Mouse (Mus musculus) thymus, postnatal 36 days (tissue): ENCODE measurements around the gene Lrrc57.
A peak's percentile ranks its signal among the peaks of the same experiment; 100 is the strongest.

Experiments
- DNase-seq, 2 experiments: peaks; one replicate each; pipeline ENCODE4 v3.0.0; 2022; ENCODE audit warnings: mixed read lengths in 2 of 2

The Lrrc57 gene

GRCm38 (mm10) chr2:120608830-120609723, at the start of gene Lrrc57, which contains the start of gene Haus2:
Gene Lrrc57 (minus strand): TSS chr2:120609520.
Gene Haus2 (plus strand): TSS chr2:120609383.
- DNase-seq, result peak; percentile 92 to 94

- DNase-seq, result no peak
Observed at GRCm38 (mm10) chr2:120658486-120658885, 49.2 kb upstream of the Lrrc57 start.

GRCm38 (mm10) chr2:120656711-120657110, 47.4 kb upstream of the Lrrc57 start:
- DNase-seq, result no peak

GRCm38 (mm10) chr2:120655905-120656304, 46.6 kb upstream of the Lrrc57 start:
- DNase-seq, result no peak

GRCm38 (mm10) chr2:120654693-120655092, 45.4 kb upstream of the Lrrc57 start:
- no peak for DNase-seq

GRCm38 (mm10) chr2:120652925-120653284, 43.6 kb upstream of the Lrrc57 start:
- no peak for DNase-seq

GRCm38 (mm10) chr2:120652256-120652924, 43.1 kb upstream of the Lrrc57 start:
- DNase-seq, result no peak

GRCm38 (mm10) chr2:120646777-120647176, 37.5 kb upstream of the Lrrc57 start:
- no peak for DNase-seq

- no peak for DNase-seq
Observed at GRCm38 (mm10) chr2:120643836-120644235, 34.5 kb upstream of the Lrrc57 start.

- DNase-seq, result no peak
Observed at GRCm38 (mm10) chr2:120640835-120641234, 31.5 kb upstream of the Lrrc57 start.

GRCm38 (mm10) chr2:120631957-120632356, 22.6 kb upstream of the Lrrc57 start:
- no peak for DNase-seq

GRCm38 (mm10) chr2:120631521-120631920, 22.2 kb upstream of the Lrrc57 start:
- DNase-seq, result no peak

- no peak for DNase-seq
Observed at GRCm38 (mm10) chr2:120630655-120631054, 21.3 kb upstream of the Lrrc57 start.

- DNase-seq, result no peak
Observed at GRCm38 (mm10) chr2:120630246-120630645, 20.9 kb upstream of the Lrrc57 start.

- peak; percentile 96 to 99 for DNase-seq
Observed at GRCm38 (mm10) chr2:120628886-120629735, 19.8 kb upstream of the Lrrc57 start, which contains the start of gene Stard9. Gene Stard9 (plus strand): TSS chr2:120629121.

- DNase-seq, result no peak
Observed at GRCm38 (mm10) chr2:120628076-120628865, 19.0 kb upstream of the Lrrc57 start.

GRCm38 (mm10) chr2:120622920-120623319, 13.6 kb upstream of the Lrrc57 start:
- DNase-seq, result no peak

GRCm38 (mm10) chr2:120619538-120619937, 10.2 kb upstream of the Lrrc57 start:
- DNase-seq, result no peak

- no peak for DNase-seq
Observed at GRCm38 (mm10) chr2:120616279-120617163, 7.2 kb upstream of the Lrrc57 start.

GRCm38 (mm10) chr2:120606021-120606690, 3.2 kb downstream of the Lrrc57 start:
- DNase-seq, result no peak
